ENCODE assay signal across 23 mouse cellular contexts in the genomic region with DNA sequence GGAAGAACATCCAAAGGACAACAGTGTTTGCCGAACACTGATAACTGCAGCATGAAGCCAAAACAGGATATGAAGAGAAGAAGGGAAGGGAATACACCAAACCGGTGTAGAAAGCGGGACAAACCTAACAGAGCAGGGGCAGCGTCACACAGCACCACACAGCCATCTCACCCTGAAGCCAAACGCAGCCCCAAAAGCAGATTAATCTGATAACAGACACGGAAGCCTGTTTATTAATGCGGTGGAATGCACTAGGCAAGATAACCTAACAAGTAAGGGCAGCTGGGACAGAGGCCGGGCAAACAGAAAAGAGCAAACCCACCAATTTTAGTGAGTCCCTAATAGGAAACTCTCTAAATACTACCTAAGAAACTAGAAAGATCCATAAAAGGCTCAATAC. TPM values are rescaled to one million over a fixed set of nuclear protein-coding genes. Genes with fewer than 3 reads are reported as not detected.
A peak's percentile ranks its signal among the peaks of the same experiment; 100 is the strongest.
DNase-seq lines count a peak whose midpoint lies in the region; ATAC-seq and TF ChIP-seq lines count a peak whose summit lies in the region.
"Had no signal": no experiment of that assay in that cellular context is flagged by ENCODE, and none has a peak within 500 bp of the region (broad histone marks: within the 10 kb centered on the region; RNA-seq: fewer than 3 reads in every experiment).

No protein-coding gene starts in this region.

- TF ChIP-seq POLR2A in CH12.LX (IDR thresholded peaks at IDR 0.05; ENCODE audit: low read depth, low read length), result no peak

- no peak overlapping the region for H3K9ac ChIP-seq in CH12.LX (ENCODE audit: insufficient read depth, low read depth)
- peak overlapping the region; percentile 42; the same call in 1 of the 2 replicates for H3K9ac ChIP-seq in liver, embryonic 14.5 days (replicated peaks)
- H3K9ac ChIP-seq: heart, embryonic 12.5 days; hindbrain, embryonic 13.5 days; midbrain, embryonic 13.5 days; neural tube, embryonic 12.5 days; stomach, embryonic 15.5 days had no signal

- in situ Hi-C loops in CH12.LX (cut with MboI; ENCODE audit: low pct_ligation_motif_present, low pct_unique_long_range_greater_than_20kb, low sequenced_read_pairs), result no loop called here

- peaks cover 24% of the 10 kb centered on the region for H3K79me2 ChIP-seq in CH12.LX (replicated peaks; ENCODE audit: control insufficient read depth, extremely low read depth, insufficient read depth, poor library complexity, severe bottlenecking)

- TF ChIP-seq CTCF in CH12.LX (conservative IDR thresholded peaks at IDR 0.05 in 1 of 2, IDR thresholded peaks at IDR 0.05 in 1 of 2; ENCODE audit: low read depth in 2 of 2, low read length in 2 of 2), result no peak
- TF ChIP-seq CTCF in liver, embryonic 14.5 days (IDR thresholded peaks at IDR 0.05; ENCODE audit: low read depth), result no peak

- no peaks in the 10 kb centered on the region for H3K27me3 ChIP-seq in CH12.LX (replicated peaks)
- no peaks in the 10 kb centered on the region for H3K27me3 ChIP-seq in liver, embryonic 14.5 days (ENCODE audit: control insufficient read depth, insufficient read depth, low read length)
- H3K27me3 ChIP-seq: heart, embryonic 12.5 days; hindbrain, embryonic 13.5 days; midbrain, embryonic 13.5 days; neural tube, embryonic 12.5 days; Patski; stomach, embryonic 15.5 days had no signal

- 0 out of 2 replicates have a peak, but pooled peaks have one; percentile 13 for ATAC-seq in common myeloid progenitor, adult 5-6 weeks (replicated peaks; ENCODE audit: low read depth, poor library complexity, severe bottlenecking)
- ATAC-seq in liver, embryonic 14.5 days (ENCODE audit: insufficient read depth), result peak; percentile 52
- ATAC-seq: forebrain, embryonic 16.5 days; midbrain, embryonic 13.5 days; Patski had no signal

- peak overlapping the region; percentile 31; the same call in 1 of the 2 replicates for H3K27ac ChIP-seq in CH12.LX (ENCODE audit: insufficient read depth, low read depth)
- peak overlapping the region; percentile 88 for H3K27ac ChIP-seq in liver, embryonic 14.5 days
- H3K27ac ChIP-seq: forebrain, embryonic 10.5 days; hindbrain, embryonic 13.5 days; layer of hippocampus, adult 2 months; midbrain, embryonic 13.5 days; neural tube, embryonic 12.5 days; stomach, embryonic 15.5 days had no signal

- peak; percentile 73 for DNase-seq in 416B (ENCODE audit: low read depth)
- no peak for DNase-seq in CH12.LX (ENCODE audit: extremely low read depth)
- peak; percentile 42 to 57 (median 56) for DNase-seq in liver, embryonic 14.5 days (ENCODE audit: low read depth in 3 of 3, low spot score in 3 of 3)
- DNase-seq in kidney, adult 8-10 months, result no peak
- no peak for DNase-seq in cerebellum, postnatal 10 days
- no peak for DNase-seq in embryo, embryonic 10 days (ENCODE audit: low spot score)
- no peak for DNase-seq in kidney, postnatal 4 days
- DNase-seq: adrenal gland, postnatal 36 days; cerebellum, adult 11-12 months; gastrocnemius, postnatal 14 days; kidney, adult 2 months; layer of hippocampus, postnatal 36 days; lung, adult 2 months had no signal

- WGBS in liver, embryonic 14.5 days (ENCODE audit: insufficient replicate concordance), result 8% methylated on average over 8 of the region's 8 CpGs

- dilution Hi-C loops in CH12.LX (cut with MboI; ENCODE audit: extremely low pct_ligation_motif_present, extremely low pct_unique_long_range_greater_than_20kb, low sequenced_read_pairs), result no loop called here

- TF ChIP-seq RAD21 in CH12.LX (IDR thresholded peaks at IDR 0.05; ENCODE audit: low read depth, low read length), result no peak

- peaks cover 10 to 28% of the 10 kb centered on the region in 2 experiments for H3K36me3 ChIP-seq in CH12.LX (replicated peaks in 1 of 2; ENCODE audit: control insufficient read depth in 1 of 2, insufficient read depth in 1 of 2, low read length in 1 of 2)
- no peaks in the 10 kb centered on the region for H3K36me3 ChIP-seq in liver, embryonic 14.5 days (replicated peaks; ENCODE audit: control insufficient read depth, insufficient read depth, low read depth)
- H3K36me3 ChIP-seq: forebrain, embryonic 10.5 days; heart, embryonic 12.5 days; hindbrain, embryonic 13.5 days; midbrain, embryonic 13.5 days; neural tube, embryonic 12.5 days; stomach, embryonic 15.5 days had no signal

- TF ChIP-seq EP300 in CH12.LX (IDR thresholded peaks at IDR 0.05; ENCODE audit: low read length), result no peak
- peak; percentile 66 for TF ChIP-seq EP300 in liver, embryonic 14.5 days (IDR thresholded peaks at IDR 0.05; ENCODE audit: low read depth)

- no peaks in the 10 kb centered on the region for H3K9me3 ChIP-seq in CH12.LX (replicated peaks; ENCODE audit: low read length)
- no peaks in the 10 kb centered on the region for H3K9me3 ChIP-seq in liver, embryonic 14.5 days (ENCODE audit: control insufficient read depth, low read length)
- H3K9me3 ChIP-seq: forebrain, embryonic 10.5 days; heart, embryonic 12.5 days; hindbrain, embryonic 13.5 days; midbrain, embryonic 13.5 days; neural tube, embryonic 12.5 days; stomach, embryonic 15.5 days had no signal

- no peak overlapping the region for H3K4me3 ChIP-seq in CH12.LX (replicated peaks in 1 of 3; ENCODE audit: low read depth in 2 of 3, low read length in 2 of 3, poor library complexity in 1 of 3)
- peak overlapping the region in 1 of 2 experiments; percentile 19; a peak in 2 of 4 replicates for H3K4me3 ChIP-seq in liver, embryonic 14.5 days (ENCODE audit: insufficient read depth in 1 of 2, low read depth in 2 of 2, low read length in 2 of 2)
- H3K4me3 ChIP-seq: forebrain, embryonic 10.5 days; heart, embryonic 12.5 days; hindbrain, embryonic 13.5 days; layer of hippocampus, adult 2 months; midbrain, embryonic 13.5 days; neural tube, embryonic 12.5 days; stomach, embryonic 15.5 days had no signal

- no peak overlapping the region for H3K4me2 ChIP-seq in CH12.LX (ENCODE audit: insufficient read depth, low read depth, poor library complexity, severe bottlenecking)
- H3K4me2 ChIP-seq in liver, embryonic 14.5 days (ENCODE audit: low read depth), result peak overlapping the region; percentile 90
- H3K4me2 ChIP-seq: heart, embryonic 12.5 days; hindbrain, embryonic 13.5 days; midbrain, embryonic 13.5 days; neural tube, embryonic 12.5 days; stomach, embryonic 15.5 days had no signal

- peaks cover 13 to 65% of the 10 kb centered on the region in 2 experiments for H3K4me1 ChIP-seq in CH12.LX (ENCODE audit: control insufficient read depth in 1 of 2, insufficient read depth in 2 of 2)
- peaks cover 35 to 54% of the 10 kb centered on the region in 2 experiments for H3K4me1 ChIP-seq in liver, embryonic 14.5 days (replicated peaks; ENCODE audit: control insufficient read depth in 2 of 2, insufficient read depth in 2 of 2, low read length in 1 of 2)
- H3K4me1 ChIP-seq: forebrain, embryonic 10.5 days; hindbrain, embryonic 13.5 days; midbrain, embryonic 13.5 days; neural tube, embryonic 12.5 days had no signal

TF ChIP-seq in CH12.LX, 34 proteins besides CTCF, POLR2A, EP300 and RAD21:
- TF ChIP-seq ZKSCAN1 (IDR thresholded peaks at IDR 0.05; ENCODE audit: borderline replicate concordance, low read depth, low read length), result no peak
- TF ChIP-seq GABPA (IDR thresholded peaks at IDR 0.05; ENCODE audit: insufficient replicate concordance, low read depth, low read length), result no peak
- TF ChIP-seq UBTF (IDR thresholded peaks at IDR 0.05; ENCODE audit: low read depth, low read length), result no peak
- no peak for TF ChIP-seq ELF1 (IDR thresholded peaks at IDR 0.05; ENCODE audit: low read depth, low read length)
- no peak for TF ChIP-seq E2F4 (IDR thresholded peaks at IDR 0.05; ENCODE audit: insufficient replicate concordance, low read depth, low read length)
- no peak for TF ChIP-seq JUND (conservative IDR thresholded peaks at IDR 0.05; ENCODE audit: low read depth, low read length)
- no peak for TF ChIP-seq RCOR1 (conservative IDR thresholded peaks at IDR 0.05; ENCODE audit: low read depth, low read length)
- TF ChIP-seq CHD1 (IDR thresholded peaks at IDR 0.05; ENCODE audit: low read depth, low read length), result no peak
- no peak for TF ChIP-seq SMC3 (IDR thresholded peaks at IDR 0.05; ENCODE audit: low read depth, low read length)
- TF ChIP-seq USF2 (conservative IDR thresholded peaks at IDR 0.05; ENCODE audit: low read depth, low read length), result no peak

RNA-seq across cellular contexts. Expression of a gene that starts 49.8 kb away (rescaled TPM):
- total RNA-seq in CH12.LX (2012; rRNA removed) (56.6 and 58.5 TPM in 2 replicates), CH12.LX (2014; rRNA removed) (75.5 and 76.3 TPM in 2 replicates)
- 39.9 and 41.8 TPM in 2 replicates for polyA plus RNA-seq in CH12.LX (2012; ENCODE audit: insufficient read length, low read depth)
- total RNA-seq in common myeloid progenitor, adult 5-6 weeks (2017), result 35.5 and 49.2 TPM in 2 replicates
- 37.6 and 42.1 TPM in 2 replicates for polyA plus RNA-seq in liver, embryonic 14.5 days (2012; rRNA removed)
- 82.9 and 86.0 TPM in 2 replicates for polyA plus RNA-seq in liver, embryonic 14.5 days (2014; fragmentation: Nextera tagmentation; extraction: Ambion mirVana)

RNA-seq across cellular contexts. Expression of a gene that starts 49.9 kb away (rescaled TPM):
- total RNA-seq in CH12.LX (2012; rRNA removed), result 43.8 and 49.7 TPM in 2 replicates
- 61.4 and 62.8 TPM in 2 replicates for total RNA-seq in CH12.LX (2014; rRNA removed)
- polyA plus RNA-seq in CH12.LX (2012; ENCODE audit: insufficient read length, low read depth), result 69.8 and 79.8 TPM in 2 replicates
- total RNA-seq in common myeloid progenitor, adult 5-6 weeks (2017), result 71.1 and 86.2 TPM in 2 replicates
- 22.3 and 22.7 TPM in 2 replicates for polyA plus RNA-seq in liver, embryonic 14.5 days (2012; rRNA removed)
- 29.5 and 30.2 TPM in 2 replicates for polyA plus RNA-seq in liver, embryonic 14.5 days (2014; fragmentation: Nextera tagmentation; extraction: Ambion mirVana)

Comparison
In these comparisons a context has a peak if more than half of its experiments do, and no peak if none do; other contexts are left out.
1. DNase-seq: peak in 416B (single experiment) and liver, embryonic 14.5 days (3 of 3); none in CH12.LX (single experiment), kidney, adult 8-10 months (0 of 2), cerebellum, postnatal 10 days (0 of 2), embryo, embryonic 10 days (single experiment) and kidney, postnatal 4 days (0 of 2).